In genomic region chr10:76874398-76874797, GRCm38 (mm10) we compare ENCODE assay signal across 17 mouse cellular contexts.
DNase-seq lines count a peak whose midpoint lies in the region; ATAC-seq and TF ChIP-seq lines count a peak whose summit lies in the region.
"Had no signal": no experiment of that assay in that cellular context is flagged by ENCODE, and none has a peak within 500 bp of the region (broad histone marks: within the 10 kb centered on the region; RNA-seq: fewer than 3 reads in every experiment).

No protein-coding gene starts in this region.

- no peak for TF ChIP-seq POLR2A in myocyte (IDR thresholded peaks at IDR 0.05; ENCODE audit: insufficient read length, low read depth)
- TF ChIP-seq POLR2A in lung, adult 2 months (IDR thresholded peaks at IDR 0.05; ENCODE audit: borderline replicate concordance, extremely low read depth, low read depth, low read length): no peak

- DNase-seq in neural tube, embryonic 10.5 days (ENCODE audit: extremely low spot score, low spot score): no peak
- no peak for DNase-seq in lung, adult 2 months
- DNase-seq: gastrocnemius, postnatal 25 days; kidney, adult 11 months; spleen, adult 18-20 months; thymus, adult 2 months had no signal

- no peaks in the 10 kb centered on the region for H3K27me3 ChIP-seq in intestine, embryonic 15.5 days (replicated peaks)
- no peaks in the 10 kb centered on the region for H3K27me3 ChIP-seq in intestine, postnatal 0 days (replicated peaks; ENCODE audit: control insufficient read depth, insufficient read depth, low read length)
- H3K27me3 ChIP-seq in neural tube, embryonic 13.5 days: no peaks in the 10 kb centered on the region
- H3K27me3 ChIP-seq in intestine, embryonic 16.5 days (replicated peaks; ENCODE audit: control insufficient read depth, insufficient read depth, low read length): no peaks in the 10 kb centered on the region
- H3K27me3 ChIP-seq in myocyte (ENCODE audit: control insufficient read depth, insufficient read depth, insufficient read length): no peaks in the 10 kb centered on the region
- H3K27me3 ChIP-seq: embryonic facial prominence, embryonic 12.5 days; limb, embryonic 12.5 days; liver, embryonic 15.5 days; midbrain, embryonic 15.5 days had no signal

- no peak overlapping the region for H3K4me2 ChIP-seq in intestine, embryonic 15.5 days (replicated peaks)
- no peak overlapping the region for H3K4me2 ChIP-seq in intestine, postnatal 0 days (replicated peaks; ENCODE audit: low read depth)
- H3K4me2 ChIP-seq in neural tube, embryonic 13.5 days: no peak overlapping the region
- no peak overlapping the region for H3K4me2 ChIP-seq in intestine, embryonic 16.5 days (ENCODE audit: low read depth, low read length)
- H3K4me2 ChIP-seq in myocyte (ENCODE audit: low read depth): peak overlapping the region; percentile 55
- H3K4me2 ChIP-seq: embryonic facial prominence, embryonic 12.5 days; limb, embryonic 12.5 days; liver, embryonic 15.5 days; midbrain, embryonic 15.5 days had no signal

- H3K79me2 ChIP-seq in myocyte (ENCODE audit: control insufficient read depth, insufficient read depth): no peaks in the 10 kb centered on the region

- peak; percentile 36; the same call in 1 of the 2 replicates for ATAC-seq in intestine, embryonic 15.5 days
- no peak for ATAC-seq in intestine, postnatal 0 days
- ATAC-seq in neural tube, embryonic 13.5 days (ENCODE audit: low read depth): no peak
- peak; percentile 28; the same call in 1 of the 2 replicates for ATAC-seq in intestine, embryonic 16.5 days
- ATAC-seq: forebrain, embryonic 14.5 days; midbrain, embryonic 15.5 days had no signal

- no peak for TF ChIP-seq CTCF in intestine, postnatal 0 days (IDR thresholded peaks at IDR 0.05; ENCODE audit: low read depth)
- no peak for TF ChIP-seq CTCF in lung, adult 2 months (IDR thresholded peaks at IDR 0.05; ENCODE audit: insufficient read depth, low read length)

- H3K4me1 ChIP-seq in intestine, embryonic 15.5 days (replicated peaks): peaks cover 16% of the 10 kb centered on the region; the same call in 1 of the 2 replicates
- H3K4me1 ChIP-seq in intestine, postnatal 0 days (replicated peaks; ENCODE audit: control insufficient read depth, insufficient read depth, low read length): no peaks in the 10 kb centered on the region
- peaks cover 21% of the 10 kb centered on the region for H3K4me1 ChIP-seq in neural tube, embryonic 13.5 days (replicated peaks)
- peaks cover 9% of the 10 kb centered on the region; the same call in 1 of the 2 replicates for H3K4me1 ChIP-seq in intestine, embryonic 16.5 days (ENCODE audit: control insufficient read depth, insufficient read depth, low read length)
- peaks cover 3% of the 10 kb centered on the region; the same call in 1 of the 2 replicates for H3K4me1 ChIP-seq in lung, adult 2 months (ENCODE audit: control insufficient read depth, insufficient read depth, low read length)
- H3K4me1 ChIP-seq: limb, embryonic 12.5 days had no signal

- no peaks in the 10 kb centered on the region for H3K36me3 ChIP-seq in intestine, embryonic 15.5 days
- no peaks in the 10 kb centered on the region for H3K36me3 ChIP-seq in intestine, postnatal 0 days (ENCODE audit: control insufficient read depth, insufficient read depth)
- H3K36me3 ChIP-seq in neural tube, embryonic 13.5 days: no peaks in the 10 kb centered on the region
- no peaks in the 10 kb centered on the region for H3K36me3 ChIP-seq in intestine, embryonic 16.5 days (ENCODE audit: control insufficient read depth, insufficient read depth, low read length)
- H3K36me3 ChIP-seq in myocyte (ENCODE audit: control insufficient read depth, insufficient read depth): no peaks in the 10 kb centered on the region
- H3K36me3 ChIP-seq: embryonic facial prominence, embryonic 12.5 days; limb, embryonic 12.5 days; liver, embryonic 15.5 days; midbrain, embryonic 15.5 days had no signal

- WGBS in intestine, embryonic 15.5 days: 79% methylated on average over 1 of the region's 1 CpGs
- whole genome bisulfite sequencing in intestine, postnatal 0 days: 79% methylated on average over 1 of the region's 1 CpGs
- WGBS in neural tube, embryonic 13.5 days: 89% methylated on average over 1 of the region's 1 CpGs
- WGBS in intestine, embryonic 16.5 days: 73% methylated on average over 1 of the region's 1 CpGs
- 75% methylated on average over 1 of the region's 1 CpGs for WGBS in lung, adult 2 months

- no peak overlapping the region for H3ac ChIP-seq in myocyte (ENCODE audit: control insufficient read depth, insufficient read length)

- H3K4me3 ChIP-seq in intestine, embryonic 15.5 days (replicated peaks): no peak overlapping the region
- no peak overlapping the region for H3K4me3 ChIP-seq in intestine, postnatal 0 days (ENCODE audit: low read depth, low read length)
- no peak overlapping the region for H3K4me3 ChIP-seq in neural tube, embryonic 13.5 days
- no peak overlapping the region for H3K4me3 ChIP-seq in intestine, embryonic 16.5 days (ENCODE audit: low read length)
- no peak overlapping the region for H3K4me3 ChIP-seq in myocyte
- H3K4me3 ChIP-seq in lung, adult 2 months (replicated peaks; ENCODE audit: extremely low read depth, low read depth, low read length): no peak overlapping the region
- H3K4me3 ChIP-seq: embryonic facial prominence, embryonic 12.5 days; erythroblast, embryonic 14.5 days; limb, embryonic 12.5 days; liver, embryonic 15.5 days; midbrain, embryonic 15.5 days had no signal

- H3K9me3 ChIP-seq in intestine, embryonic 15.5 days: no peaks in the 10 kb centered on the region
- H3K9me3 ChIP-seq in intestine, postnatal 0 days (ENCODE audit: control insufficient read depth): no peaks in the 10 kb centered on the region
- no peaks in the 10 kb centered on the region for H3K9me3 ChIP-seq in neural tube, embryonic 13.5 days
- no peaks in the 10 kb centered on the region for H3K9me3 ChIP-seq in intestine, embryonic 16.5 days (ENCODE audit: control insufficient read depth, low read length)
- H3K9me3 ChIP-seq: embryonic facial prominence, embryonic 12.5 days; limb, embryonic 12.5 days; liver, embryonic 15.5 days; midbrain, embryonic 15.5 days had no signal

- no peak overlapping the region for H3K9ac ChIP-seq in intestine, embryonic 15.5 days
- H3K9ac ChIP-seq in intestine, postnatal 0 days (ENCODE audit: low read depth, low read length): no peak overlapping the region
- no peak overlapping the region for H3K9ac ChIP-seq in neural tube, embryonic 13.5 days
- no peak overlapping the region for H3K9ac ChIP-seq in intestine, embryonic 16.5 days (ENCODE audit: low read depth, low read length)
- H3K9ac ChIP-seq: embryonic facial prominence, embryonic 12.5 days; limb, embryonic 12.5 days; liver, embryonic 15.5 days; midbrain, embryonic 15.5 days had no signal

- H3K27ac ChIP-seq in intestine, embryonic 15.5 days: no peak overlapping the region
- H3K27ac ChIP-seq in intestine, postnatal 0 days (ENCODE audit: low read depth, low read length): no peak overlapping the region
- H3K27ac ChIP-seq in neural tube, embryonic 13.5 days (replicated peaks): peak overlapping the region; percentile 62
- H3K27ac ChIP-seq in intestine, embryonic 16.5 days (ENCODE audit: low read length): no peak overlapping the region
- H3K27ac ChIP-seq: embryonic facial prominence, embryonic 12.5 days; limb, embryonic 12.5 days; liver, embryonic 15.5 days; midbrain, embryonic 15.5 days had no signal

TF ChIP-seq in myocyte, 11 proteins besides CTCF, POLR2A, EP300 and RAD21:
- TF ChIP-seq CEBPB (IDR thresholded peaks at IDR 0.05; ENCODE audit: insufficient read depth, poor library complexity, severe bottlenecking) (no peak), MYOD1 (IDR thresholded peaks at IDR 0.05; ENCODE audit: control insufficient read depth in 1 of 3, insufficient read length in 2 of 3, low read depth in 2 of 3) (no peak), E2F4 (IDR thresholded peaks at IDR 0.05; ENCODE audit: insufficient read depth) (no peak), REST (IDR thresholded peaks at IDR 0.05; ENCODE audit: insufficient read depth, insufficient read length) (no peak), MAX (IDR thresholded peaks at IDR 0.05; ENCODE audit: low read depth) (no peak), POLR2AphosphoS2 (IDR thresholded peaks at IDR 0.05; ENCODE audit: insufficient read length, low read depth) (no peak), TCF3 (IDR thresholded peaks at IDR 0.05; ENCODE audit: insufficient read length, low read depth) (no peak), SRF (IDR thresholded peaks at IDR 0.05; ENCODE audit: control insufficient read depth, insufficient read length, low read depth) (no peak), TCF12 (IDR thresholded peaks at IDR 0.05; ENCODE audit: insufficient read depth, poor library complexity, severe bottlenecking) (no peak), USF1 (IDR thresholded peaks at IDR 0.05; ENCODE audit: low read depth) (no peak), MYOG (IDR thresholded peaks at IDR 0.05; ENCODE audit: control insufficient read depth in 1 of 3, insufficient read depth in 1 of 3, insufficient read length in 2 of 3, low read depth in 2 of 3) (no peak)

Comparison
In these comparisons a context has a peak if more than half of its experiments do, and no peak if none do; other contexts are left out.
1. ATAC-seq: peak in intestine, embryonic 15.5 days (single experiment) and intestine, embryonic 16.5 days (single experiment); none in intestine, postnatal 0 days (single experiment) and neural tube, embryonic 13.5 days (single experiment).